Mouse (Mus musculus): ENCODE data around the gene Got1.

DNA sequence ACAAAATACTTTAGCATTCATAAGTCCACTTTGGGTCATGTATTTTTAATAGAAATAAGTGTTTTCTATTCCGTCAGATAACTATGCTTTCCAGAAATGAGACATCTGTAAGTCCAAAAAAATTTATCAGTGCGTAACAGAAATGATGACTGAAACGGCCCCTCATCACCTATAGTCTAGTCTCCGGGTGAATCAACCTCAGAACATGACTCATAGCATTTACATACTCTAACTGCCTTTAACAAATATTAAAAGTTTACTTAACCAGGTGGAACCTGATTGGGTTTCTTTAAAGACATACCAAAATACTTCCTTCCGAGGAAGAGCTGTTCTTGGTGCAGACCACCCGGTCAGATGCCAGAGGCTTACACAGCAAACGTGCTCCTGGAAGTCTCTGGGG lies 6.1 kb downstream of the Got1 start:
- TF ChIP-seq EP300 (IDR thresholded peaks at IDR 0.05; ENCODE audit: low read depth), result no peak
- no peak for TF ChIP-seq CTCF (IDR thresholded peaks at IDR 0.05; ENCODE audit: low read depth)

Measured in heart, postnatal 0 days (tissue).